Mouse (Mus musculus) central nervous system, embryonic 18 days (tissue): ENCODE data around the gene Manf. TPM values are rescaled to one million over a fixed set of nuclear protein-coding genes. Genes with fewer than 3 reads are reported as not detected.

ENCODE experiments used
- polyA plus RNA-seq: library from polyadenylated mRNA; depleted of rRNA; stranded (reverse); fragments of >200 nt; gene quantifications from 2 replicates; pipeline ENCODE4 v1.2.3, GENCODE M21; 2012; rRNA removed

Manf gene
- 82.8 and 86.3 TPM in 2 replicates for polyA plus RNA-seq

GRCm38 (mm10) chr9:106891829-106892551 is at the start of gene Manf:
Manf (minus strand) TSS chr9:106891979.

GRCm38 (mm10) chr9:106886828-106887702 is 4.7 kb downstream of the Manf start, which contains the start of gene Rbm15b:
Rbm15b (minus strand) TSS chr9:106887428.

GRCm38 (mm10) chr9:106821618-106822380 is 70.0 kb downstream of the Manf start, which contains the start of gene Dcaf1:
Dcaf1 (plus strand) TSS chr9:106821874.

GRCm38 (mm10) chr9:106788812-106789321 is 102.9 kb downstream of the Manf start, which contains the start of gene Rad54l2:
Rad54l2 (minus strand) TSS chr9:106789194.

Other genes with a start within 250 kb of the Manf start
- gene Grm2, start 235.9 kb downstream of the Manf start, polyA plus RNA-seq: 19.3 and 22.2 TPM in 2 replicates
- 69.3 and 72.1 TPM in 2 replicates for gene Tex264, start 206.1 kb downstream of the Manf start, polyA plus RNA-seq
- 9.5 and 10.3 TPM in 2 replicates for gene Rad54l2, start 102.8 kb downstream of the Manf start, polyA plus RNA-seq
- gene Dcaf1, start 70.1 kb downstream of the Manf start, polyA plus RNA-seq: 27.2 and 27.9 TPM in 2 replicates
- gene Rbm15b, start 4.6 kb downstream of the Manf start, polyA plus RNA-seq: 27.3 and 28.8 TPM in 2 replicates